Mouse (Mus musculus): Measurements from ENCODE around the gene Tmem252. TPM values are rescaled to one million over a fixed set of nuclear protein-coding genes. Genes with fewer than 3 reads are reported as not detected.
A peak's percentile ranks its signal among the peaks of the same experiment; 100 is the strongest.

The Tmem252 gene
- polyA plus RNA-seq, 1 experiment from 2014 or later: 3.0 TPM

- 50% methylated on average over 8 of the region's 8 CpGs for WGBS
- Histone ChIP-seq H3K4me1 (peaks cover 4% of the 10 kb centered on the region; the same call in 1 of the 2 replicates), H3K27me3 (0 out of 2 replicates have a peak, but pooled peaks cover 5% of the 10 kb centered on the region), H3K4me2 (no peak overlapping the region), H3K9me3 (no peaks in the 10 kb centered on the region), H3K9ac (no peak overlapping the region), H3K4me3 (no peak overlapping the region), H3K27ac (no peak overlapping the region), H3K36me3 (no peaks in the 10 kb centered on the region)
- ATAC-seq (ENCODE audit: insufficient number of reproducible peaks, insufficient read depth, low FRiP score, low TSS enrichment, low read depth): no peak
Observed at GRCm38 (mm10) chr19:24703680-24704079, 29.9 kb downstream of the Tmem252 start.

- no peaks in the 10 kb centered on the region for H3K9me3 ChIP-seq
- no peak overlapping the region for H3K27ac ChIP-seq
- H3K27me3 ChIP-seq: 0 out of 2 replicates have a peak, but pooled peaks cover 5% of the 10 kb centered on the region
- 76% methylated on average over 2 of the region's 2 CpGs for WGBS
- H3K4me1 ChIP-seq: peaks cover 4% of the 10 kb centered on the region; the same call in 1 of the 2 replicates
- ATAC-seq (ENCODE audit: insufficient number of reproducible peaks, insufficient read depth, low FRiP score, low TSS enrichment, low read depth): no peak
- no peaks in the 10 kb centered on the region for H3K36me3 ChIP-seq
- H3K4me2 ChIP-seq: no peak overlapping the region
- no peak overlapping the region for H3K4me3 ChIP-seq
- no peak overlapping the region for H3K9ac ChIP-seq
Observed at GRCm38 (mm10) chr19:24704326-24704725, 30.5 kb downstream of the Tmem252 start.

- Histone ChIP-seq H3K27me3 (0 out of 2 replicates have a peak, but pooled peaks cover 5% of the 10 kb centered on the region), H3K9ac (no peak overlapping the region), H3K4me2 (no peak overlapping the region), H3K4me3 (no peak overlapping the region), H3K9me3 (no peaks in the 10 kb centered on the region), H3K4me1 (peaks cover 4% of the 10 kb centered on the region; the same call in 1 of the 2 replicates), H3K27ac (no peak overlapping the region), H3K36me3 (no peaks in the 10 kb centered on the region)
- no peak for ATAC-seq (ENCODE audit: insufficient number of reproducible peaks, insufficient read depth, low FRiP score, low TSS enrichment, low read depth)
- 49% methylated on average over 1 of the region's 1 CpGs for WGBS
Observed at GRCm38 (mm10) chr19:24705395-24705794, 31.6 kb downstream of the Tmem252 start.

GRCm38 (mm10) chr19:24707071-24707906 is 33.5 kb downstream of the Tmem252 start:
- 69% methylated on average over 7 of the region's 7 CpGs for WGBS
- Histone ChIP-seq H3K27ac (no peak overlapping the region), H3K4me3 (no peak overlapping the region)

GRCm38 (mm10) chr19:24708032-24708431 is 34.2 kb downstream of the Tmem252 start:
- no peak overlapping the region for H3K4me3 ChIP-seq
- H3K9me3 ChIP-seq: no peaks in the 10 kb centered on the region
- no peak for ATAC-seq (ENCODE audit: insufficient number of reproducible peaks, insufficient read depth, low FRiP score, low TSS enrichment, low read depth)
- H3K27ac ChIP-seq: no peak overlapping the region
- H3K4me1 ChIP-seq: peaks cover 4% of the 10 kb centered on the region; the same call in 1 of the 2 replicates
- H3K4me2 ChIP-seq: no peak overlapping the region
- no peak overlapping the region for H3K9ac ChIP-seq
- H3K36me3 ChIP-seq: no peaks in the 10 kb centered on the region
- no peaks in the 10 kb centered on the region for H3K27me3 ChIP-seq
- 84% methylated on average over 7 of the region's 7 CpGs for WGBS

More at GRCm38 (mm10) chr19:24707071-24707906, 33.5 kb downstream of the Tmem252 start:
- H3K36me3 ChIP-seq: no peaks in the 10 kb centered on the region
- H3K4me1 ChIP-seq: peaks cover 4% of the 10 kb centered on the region; the same call in 1 of the 2 replicates
- ATAC-seq (ENCODE audit: insufficient number of reproducible peaks, insufficient read depth, low FRiP score, low TSS enrichment, low read depth): no peak
- H3K27me3 ChIP-seq: no peaks in the 10 kb centered on the region
- H3K9me3 ChIP-seq: no peaks in the 10 kb centered on the region
- no peak overlapping the region for H3K4me2 ChIP-seq
- no peak overlapping the region for H3K9ac ChIP-seq

- H3K27ac ChIP-seq: 0 out of 2 replicates have a peak overlapping the region, but pooled peaks have one; percentile 28
- WGBS: 45% methylated on average over 7 of the region's 7 CpGs
Observed at GRCm38 (mm10) chr19:24716303-24717097, 42.7 kb downstream of the Tmem252 start.

GRCm38 (mm10) chr19:24718021-24718420 is 44.2 kb downstream of the Tmem252 start:
- ATAC-seq (ENCODE audit: insufficient number of reproducible peaks, insufficient read depth, low FRiP score, low TSS enrichment, low read depth): no peak
- WGBS: 28% methylated on average over 1 of the region's 1 CpGs
- H3K27me3 ChIP-seq: peaks cover 8% of the 10 kb centered on the region
- no peak overlapping the region for H3K4me2 ChIP-seq
- 0 out of 2 replicates have a peak, but pooled peaks cover 12% of the 10 kb centered on the region for H3K4me1 ChIP-seq
- no peaks in the 10 kb centered on the region for H3K36me3 ChIP-seq
- H3K9ac ChIP-seq: no peak overlapping the region
- H3K9me3 ChIP-seq: no peaks in the 10 kb centered on the region; the same call in 1 of the 2 replicates
- H3K4me3 ChIP-seq: no peak overlapping the region
- H3K27ac ChIP-seq: no peak overlapping the region

More at GRCm38 (mm10) chr19:24716303-24717097, 42.7 kb downstream of the Tmem252 start:
- Histone ChIP-seq H3K9me3 (no peaks in the 10 kb centered on the region; the same call in 1 of the 2 replicates), H3K27me3 (peaks cover 8% of the 10 kb centered on the region; the same call in 1 of the 2 replicates), H3K9ac (no peak overlapping the region), H3K4me3 (no peak overlapping the region), H3K36me3 (no peaks in the 10 kb centered on the region), H3K4me2 (no peak overlapping the region), H3K4me1 (0 out of 2 replicates have a peak, but pooled peaks cover 12% of the 10 kb centered on the region)
- 0 out of 2 replicates have a peak, but pooled peaks have one; percentile 10 for ATAC-seq (ENCODE audit: insufficient number of reproducible peaks, insufficient read depth, low FRiP score, low TSS enrichment, low read depth)

- Histone ChIP-seq H3K27ac (no peak overlapping the region), H3K36me3 (no peaks in the 10 kb centered on the region), H3K9ac (no peak overlapping the region), H3K4me1 (peaks cover 15% of the 10 kb centered on the region; the same call in 1 of the 2 replicates), H3K4me2 (no peak overlapping the region), H3K27me3 (peaks cover 8% of the 10 kb centered on the region), H3K9me3 (no peaks in the 10 kb centered on the region; the same call in 1 of the 2 replicates), H3K4me3 (no peak overlapping the region)
- 48% methylated on average over 4 of the region's 4 CpGs for WGBS
- no peak for ATAC-seq (ENCODE audit: insufficient number of reproducible peaks, insufficient read depth, low FRiP score, low TSS enrichment, low read depth)
Observed at GRCm38 (mm10) chr19:24719504-24719903, 45.7 kb downstream of the Tmem252 start.

- H3K27ac ChIP-seq: no peak overlapping the region
- H3K4me1 ChIP-seq: peaks cover 15% of the 10 kb centered on the region; the same call in 1 of the 2 replicates
- no peak for ATAC-seq (ENCODE audit: insufficient number of reproducible peaks, insufficient read depth, low FRiP score, low TSS enrichment, low read depth)
- H3K36me3 ChIP-seq: no peaks in the 10 kb centered on the region
- H3K27me3 ChIP-seq: peaks cover 3% of the 10 kb centered on the region; the same call in 1 of the 2 replicates
- no peak overlapping the region for H3K9ac ChIP-seq
- no peak overlapping the region for H3K4me3 ChIP-seq
- H3K9me3 ChIP-seq: no peaks in the 10 kb centered on the region; the same call in 1 of the 2 replicates
- H3K4me2 ChIP-seq: no peak overlapping the region
Observed at GRCm38 (mm10) chr19:24720448-24720847, 46.6 kb downstream of the Tmem252 start.

- Histone ChIP-seq H3K4me1 (peaks cover 2% of the 10 kb centered on the region; the same call in 1 of the 2 replicates), H3K9ac (no peak overlapping the region), H3K4me3 (no peak overlapping the region), H3K9me3 (no peaks in the 10 kb centered on the region), H3K36me3 (no peaks in the 10 kb centered on the region), H3K4me2 (no peak overlapping the region), H3K27me3 (peaks cover 10% of the 10 kb centered on the region), H3K27ac (no peak overlapping the region)
- no peak for ATAC-seq (ENCODE audit: insufficient number of reproducible peaks, insufficient read depth, low FRiP score, low TSS enrichment, low read depth)
- WGBS: 86% methylated on average over 10 of the region's 10 CpGs
Observed at GRCm38 (mm10) chr19:24724362-24724761, 50.6 kb downstream of the Tmem252 start.

- ATAC-seq (ENCODE audit: insufficient number of reproducible peaks, insufficient read depth, low FRiP score, low TSS enrichment, low read depth): no peak
- WGBS: 21% methylated on average over 5 of the region's 5 CpGs
- Histone ChIP-seq H3K4me1 (peaks cover 26% of the 10 kb centered on the region), H3K27ac (no peak overlapping the region; the same call in 1 of the 2 replicates), H3K4me3 (no peak overlapping the region), H3K4me2 (no peak overlapping the region), H3K36me3 (no peaks in the 10 kb centered on the region), H3K27me3 (peaks cover 20% of the 10 kb centered on the region), H3K9me3 (no peaks in the 10 kb centered on the region), H3K9ac (no peak overlapping the region)
Observed at GRCm38 (mm10) chr19:24730661-24731060, 56.9 kb downstream of the Tmem252 start.

Measured in embryonic facial prominence, embryonic 13.5 days (tissue).